Mouse (Mus musculus) gastrocnemius, postnatal 14 days (tissue): ENCODE data around the gene Igfbp7. TPM values are rescaled to one million over a fixed set of nuclear protein-coding genes. Genes with fewer than 3 reads are reported as not detected.

Experiments used
- DNase-seq: peaks from one replicate; pipeline ENCODE4 v3.0.0; 2021; ENCODE audit warnings: mixed read lengths
- intact Hi-C: fragments of 180-260 bp; cut with DNase I; formaldehyde crosslinking; loops from one replicate; pipeline ENCODE4 v1.15.1; 2025; ENCODE audit warnings: low total_unique reads
- total RNA-seq, 2 experiments: library from RNA; stranded (reverse); gene quantifications; 2 replicates each; pipeline ENCODE4 v1.2.3; 2021

Gene Igfbp7
- total RNA-seq, 2 experiments from 2014 or later: 319 to 321 TPM

GRCm38 (mm10) chr5:77361006-77361405 is 46.8 kb downstream of the Igfbp7 start:
- intact Hi-C loops: no loop called here
- DNase-seq: no peak

GRCm38 (mm10) chr5:77359971-77360370 is 47.9 kb downstream of the Igfbp7 start:
- no peak for DNase-seq
- intact Hi-C loops: loop anchor here (5.0 kb wide), 1 partner anchor 47 kb away; the partner anchor contains the start of gene Igfbp7

GRCm38 (mm10) chr5:77358347-77358746 is 49.5 kb downstream of the Igfbp7 start:
- peak; percentile 66 for DNase-seq
- intact Hi-C loops: loop anchor here (5.0 kb wide), 1 partner anchor 49 kb away; the partner anchor contains the start of gene Igfbp7

- intact Hi-C loops: loop anchor here (5.0 kb wide), 1 partner anchor 50 kb away; the partner anchor contains the start of gene Igfbp7
- DNase-seq: peak; percentile 70
Observed at GRCm38 (mm10) chr5:77357405-77358149, 50.3 kb downstream of the Igfbp7 start.

- no peak for DNase-seq
- intact Hi-C loops: loop anchor here (5.0 kb wide), 1 partner anchor 52 kb away; the partner anchor contains the start of gene Igfbp7
Observed at GRCm38 (mm10) chr5:77355307-77356265, 52.3 kb downstream of the Igfbp7 start.

GRCm38 (mm10) chr5:77354361-77354787 is 53.5 kb downstream of the Igfbp7 start:
- DNase-seq: peak; percentile 81
- intact Hi-C loops: loop anchor here (5.0 kb wide), 1 partner anchor 113 kb away; no protein-coding TSS in a partner anchor

- no peak for DNase-seq
- intact Hi-C loops: loop anchor here (5.0 kb wide), 1 partner anchor 116 kb away; no protein-coding TSS in a partner anchor
Observed at GRCm38 (mm10) chr5:77351691-77352090, 56.1 kb downstream of the Igfbp7 start.

GRCm38 (mm10) chr5:77349971-77350658 is 57.7 kb downstream of the Igfbp7 start:
- intact Hi-C loops: loop anchor here (5.0 kb wide), 1 partner anchor 117 kb away; no protein-coding TSS in a partner anchor

GRCm38 (mm10) chr5:77348901-77349300 is 58.9 kb downstream of the Igfbp7 start:
- intact Hi-C loops: no loop called here

More at GRCm38 (mm10) chr5:77349971-77350658, 57.7 kb downstream of the Igfbp7 start:
- no peak for DNase-seq

GRCm38 (mm10) chr5:77340033-77340432 is 67.8 kb downstream of the Igfbp7 start:
- intact Hi-C loops: no loop called here
- no peak for DNase-seq

More at GRCm38 (mm10) chr5:77348901-77349300, 58.9 kb downstream of the Igfbp7 start:
- DNase-seq: no peak

GRCm38 (mm10) chr5:77330154-77330553 is 77.7 kb downstream of the Igfbp7 start:
- no peak for DNase-seq
- intact Hi-C loops: no loop called here

- no peak for DNase-seq
- intact Hi-C loops: no loop called here
Observed at GRCm38 (mm10) chr5:77324936-77325335, 82.9 kb downstream of the Igfbp7 start.

- intact Hi-C loops: no loop called here
- no peak for DNase-seq
Observed at GRCm38 (mm10) chr5:77314986-77315385, 92.9 kb downstream of the Igfbp7 start.

GRCm38 (mm10) chr5:77314206-77314605 is 93.6 kb downstream of the Igfbp7 start:
- DNase-seq: no peak
- intact Hi-C loops: no loop called here

GRCm38 (mm10) chr5:77309924-77310772 is 97.7 kb downstream of the Igfbp7 start, which contains the start of the genes Noa1 and Polr2b:
Gene Noa1, minus strand, starts transcription at chr5:77310084.
Gene Polr2b, plus strand, starts transcription at chr5:77310147.
- intact Hi-C loops: no loop called here

GRCm38 (mm10) chr5:77309051-77309906 is 98.6 kb downstream of the Igfbp7 start:
- intact Hi-C loops: no loop called here
- peak; percentile 39 for DNase-seq

More at GRCm38 (mm10) chr5:77309924-77310772, 97.7 kb downstream of the Igfbp7 start, which contains the start of the genes Noa1 and Polr2b:
- peak; percentile 98 for DNase-seq
